Mouse (Mus musculus) G1E (cell line): Measurements from ENCODE around the gene Tcte1.

ENCODE experiments used
- CTCF ChIP-seq: IDR thresholded peaks from 2 replicates; pipeline ENCODE4 v1.5.1; 2012; ENCODE audit warnings: low read depth, low read length, inconsistent platforms, mixed read lengths
- GATA1 ChIP-seq: IDR thresholded peaks from 2 replicates; pipeline ENCODE4 v1.6.1; 2012; ENCODE audit warnings: borderline replicate concordance, low read length, inconsistent platforms, mixed read lengths
- POLR2AphosphoS5 ChIP-seq: IDR thresholded peaks from 2 replicates; pipeline ENCODE4 v1.6.1; 2012; ENCODE audit warnings: low read depth, low read length, inconsistent platforms; ENCODE audit not compliant: insufficient replicate concordance

DNA sequence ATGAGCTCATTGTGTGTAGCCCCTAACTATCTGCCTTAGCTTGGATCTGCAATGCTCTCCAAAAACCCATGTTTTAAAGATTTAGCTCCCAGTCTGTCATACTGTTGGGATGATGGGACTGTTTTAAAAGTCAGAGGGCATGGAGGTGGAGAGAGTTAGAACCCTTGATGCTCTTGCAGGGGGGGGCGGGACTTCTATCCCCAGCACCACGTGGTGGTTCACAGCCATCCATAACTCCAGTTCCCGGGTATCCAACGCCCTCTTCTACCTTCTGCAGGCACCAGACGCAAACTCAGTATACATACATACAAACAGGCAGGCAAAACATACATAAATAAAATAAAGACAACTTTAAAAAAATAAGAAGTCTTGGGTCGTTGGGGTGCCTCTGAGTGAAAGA lies 49.6 kb upstream of the Tcte1 start:
- TF ChIP-seq CTCF, result no peak
- TF ChIP-seq POLR2AphosphoS5, result no peak
- TF ChIP-seq GATA1, result no peak
